Mouse (Mus musculus): ENCODE results near the gene Crtam. TPM values are rescaled to one million over a fixed set of nuclear protein-coding genes. Genes with fewer than 3 reads are reported as not detected.

The Crtam gene
- total RNA-seq, 2 experiments from 2014 or later: not detected

Other genes starting within 250 kb of the Crtam start
- 1,000 to 10,000 TPM; 2,352 to 2,482 TPM for gene Hspa8, start 203.6 kb downstream of the Crtam start, total RNA-seq (2021)
- not detected for gene Bsx, start 130.5 kb downstream of the Crtam start, total RNA-seq (2021)
- gene Jhy, start 40.5 kb downstream of the Crtam start, total RNA-seq (2021): 1 to 10 TPM in 1 of 2 experiments, under 1 TPM in 1; 0.66 to 1.0 TPM
- gene Ubash3b, start 157.1 kb upstream of the Crtam start, total RNA-seq (2021): 10 to 100 TPM; 24.7 to 26.0 TPM